Mouse (Mus musculus): ENCODE measurements around the gene Prr18. TPM values are rescaled to one million over a fixed set of nuclear protein-coding genes. Genes with fewer than 3 reads are reported as not detected.

Prr18 gene
- total and polyA plus RNA-seq, 2 experiments from 2014 or later = not detected

DNA sequence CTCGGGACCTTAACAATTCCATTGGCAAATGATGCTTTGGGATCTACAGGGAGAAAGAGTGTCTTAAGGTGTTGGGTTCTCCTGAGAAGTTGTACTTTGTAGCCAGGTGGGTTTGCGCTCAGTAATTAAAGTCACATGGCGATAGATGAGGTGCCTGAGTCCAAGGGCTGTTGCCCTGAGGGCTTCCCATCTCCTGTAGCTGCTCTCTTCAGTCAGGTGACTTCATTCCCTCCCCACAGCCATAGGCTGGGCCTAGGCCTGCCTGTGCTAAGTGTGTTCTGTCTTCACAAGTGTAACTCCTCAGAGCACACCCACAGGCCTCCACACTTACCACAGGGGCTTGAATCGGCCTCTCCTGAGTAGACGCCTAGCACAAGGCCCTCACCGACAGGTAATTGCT is 20.2 kb downstream of the Prr18 start:
- Histone ChIP-seq H3K27me3 (ENCODE audit: control insufficient read depth, insufficient read depth, low read length) (peaks cover 4% of the 10 kb centered on the region; the same call in 1 of the 2 replicates), H3K9ac (replicated peaks; ENCODE audit: low read depth, low read length) (no peak overlapping the region), H3K9me3 (replicated peaks; ENCODE audit: control insufficient read depth, low read length) (no peaks in the 10 kb centered on the region), H3K4me1 (ENCODE audit: control insufficient read depth, insufficient read depth) (no peaks in the 10 kb centered on the region), H3K27ac (ENCODE audit: low read depth) (no peak overlapping the region), H3K4me2 (ENCODE audit: low read depth, low read length) (no peak overlapping the region), H3K4me3 (ENCODE audit: low read depth, low read length) (no peak overlapping the region), H3K36me3 (replicated peaks; ENCODE audit: control insufficient read depth, insufficient read depth, low read length) (no peaks in the 10 kb centered on the region)
- DNase-seq (ENCODE audit: low spot score) (no peak), ATAC-seq (ENCODE audit: insufficient read depth, low read depth) (no peak)
- 78% methylated on average over 6 of the region's 6 CpGs for WGBS
- no peak for TF ChIP-seq CTCF (IDR thresholded peaks at IDR 0.05; ENCODE audit: low read depth)
- no peak for TF ChIP-seq EP300 (IDR thresholded peaks at IDR 0.05; ENCODE audit: low read depth)

DNA sequence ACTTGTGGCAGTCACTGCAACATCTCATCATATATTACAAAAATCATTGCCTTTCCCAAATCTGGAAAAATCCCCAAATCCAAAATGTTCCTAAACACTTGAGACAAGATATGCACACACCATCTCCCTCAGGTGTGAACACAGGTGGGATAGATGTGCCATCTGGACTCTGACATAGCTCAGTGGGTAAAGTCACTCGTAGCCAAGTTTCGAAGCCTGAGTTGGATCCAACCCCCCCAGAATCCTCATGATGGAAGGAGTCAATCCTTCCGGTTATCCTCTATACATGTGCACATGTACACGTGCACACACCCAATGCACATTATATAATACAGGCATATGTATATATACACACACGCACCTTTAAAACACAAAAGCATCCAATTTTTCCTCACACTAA is 23.6 kb downstream of the Prr18 start:
- Histone ChIP-seq H3K9ac (replicated peaks; ENCODE audit: low read depth, low read length) (no peak overlapping the region), H3K4me1 (ENCODE audit: control insufficient read depth, insufficient read depth) (no peaks in the 10 kb centered on the region), H3K27ac (ENCODE audit: low read depth) (no peak overlapping the region), H3K4me3 (ENCODE audit: low read depth, low read length) (no peak overlapping the region), H3K27me3 (ENCODE audit: control insufficient read depth, insufficient read depth, low read length) (peaks cover 12% of the 10 kb centered on the region), H3K36me3 (replicated peaks; ENCODE audit: control insufficient read depth, insufficient read depth, low read length) (no peaks in the 10 kb centered on the region), H3K4me2 (ENCODE audit: low read depth, low read length) (no peak overlapping the region), H3K9me3 (replicated peaks; ENCODE audit: control insufficient read depth, low read length) (no peaks in the 10 kb centered on the region)
- no peak for DNase-seq (ENCODE audit: low spot score)
- TF ChIP-seq EP300 (IDR thresholded peaks at IDR 0.05; ENCODE audit: low read depth) (no peak), CTCF (IDR thresholded peaks at IDR 0.05; ENCODE audit: low read depth) (no peak)
- no peak for ATAC-seq (ENCODE audit: insufficient read depth, low read depth)
- 85% methylated on average over 5 of the region's 5 CpGs for WGBS

DNA sequence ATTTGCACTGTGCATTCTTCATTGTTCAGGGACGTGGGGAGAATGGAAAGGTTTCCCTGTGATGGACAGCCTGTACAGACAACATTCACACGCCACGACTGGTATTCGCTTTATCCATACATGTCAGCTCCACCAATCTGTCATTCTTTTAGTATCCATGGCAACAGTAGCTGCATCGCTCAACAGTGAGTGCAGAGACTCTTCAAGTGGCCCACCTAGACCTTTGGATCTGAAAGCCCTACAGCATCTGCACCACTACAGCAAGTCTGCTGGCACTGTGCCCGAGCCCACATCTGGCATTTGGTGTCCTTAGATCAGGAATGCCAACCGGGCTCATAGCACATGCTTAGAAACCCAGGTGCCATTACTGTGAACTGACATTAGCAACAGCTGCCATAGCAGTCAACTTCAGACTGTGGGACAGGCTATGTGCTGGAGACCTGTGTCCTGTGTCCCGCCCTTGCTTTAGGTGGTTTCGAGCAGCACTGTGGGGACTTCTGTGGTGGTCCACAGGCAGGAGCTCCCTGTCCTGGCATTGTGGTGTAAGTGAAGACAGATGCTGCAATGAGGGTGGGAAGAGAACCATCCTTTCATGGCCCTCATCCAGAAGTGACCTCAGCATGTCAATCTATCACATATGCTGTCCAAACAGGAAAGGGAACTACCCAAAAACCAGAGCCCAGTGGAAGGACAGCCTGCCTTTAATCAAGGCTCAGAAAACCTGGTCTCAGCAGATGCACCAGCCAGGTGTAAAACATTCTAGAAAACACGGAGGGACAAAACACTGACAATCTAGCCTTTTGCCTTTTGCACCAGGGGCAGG is 24.2 kb downstream of the Prr18 start:
- no peak for DNase-seq (ENCODE audit: low spot score)
- no peak overlapping the region for H3K4me3 ChIP-seq (ENCODE audit: low read depth, low read length)
- no peaks in the 10 kb centered on the region for H3K36me3 ChIP-seq (replicated peaks; ENCODE audit: control insufficient read depth, insufficient read depth, low read length)
- no peak for ATAC-seq (ENCODE audit: insufficient read depth, low read depth)
- H3K9me3 ChIP-seq (replicated peaks; ENCODE audit: control insufficient read depth, low read length) = no peaks in the 10 kb centered on the region
- H3K27ac ChIP-seq (ENCODE audit: low read depth) = no peak overlapping the region
- H3K27me3 ChIP-seq (ENCODE audit: control insufficient read depth, insufficient read depth, low read length) = peaks cover 12% of the 10 kb centered on the region
- 69% methylated on average over 10 of the region's 10 CpGs for WGBS
- H3K9ac ChIP-seq (replicated peaks; ENCODE audit: low read depth, low read length) = no peak overlapping the region
- TF ChIP-seq CTCF (IDR thresholded peaks at IDR 0.05; ENCODE audit: low read depth) (no peak), EP300 (IDR thresholded peaks at IDR 0.05; ENCODE audit: low read depth) (no peak)
- no peaks in the 10 kb centered on the region for H3K4me1 ChIP-seq (ENCODE audit: control insufficient read depth, insufficient read depth)
- H3K4me2 ChIP-seq (ENCODE audit: low read depth, low read length) = no peak overlapping the region

DNA sequence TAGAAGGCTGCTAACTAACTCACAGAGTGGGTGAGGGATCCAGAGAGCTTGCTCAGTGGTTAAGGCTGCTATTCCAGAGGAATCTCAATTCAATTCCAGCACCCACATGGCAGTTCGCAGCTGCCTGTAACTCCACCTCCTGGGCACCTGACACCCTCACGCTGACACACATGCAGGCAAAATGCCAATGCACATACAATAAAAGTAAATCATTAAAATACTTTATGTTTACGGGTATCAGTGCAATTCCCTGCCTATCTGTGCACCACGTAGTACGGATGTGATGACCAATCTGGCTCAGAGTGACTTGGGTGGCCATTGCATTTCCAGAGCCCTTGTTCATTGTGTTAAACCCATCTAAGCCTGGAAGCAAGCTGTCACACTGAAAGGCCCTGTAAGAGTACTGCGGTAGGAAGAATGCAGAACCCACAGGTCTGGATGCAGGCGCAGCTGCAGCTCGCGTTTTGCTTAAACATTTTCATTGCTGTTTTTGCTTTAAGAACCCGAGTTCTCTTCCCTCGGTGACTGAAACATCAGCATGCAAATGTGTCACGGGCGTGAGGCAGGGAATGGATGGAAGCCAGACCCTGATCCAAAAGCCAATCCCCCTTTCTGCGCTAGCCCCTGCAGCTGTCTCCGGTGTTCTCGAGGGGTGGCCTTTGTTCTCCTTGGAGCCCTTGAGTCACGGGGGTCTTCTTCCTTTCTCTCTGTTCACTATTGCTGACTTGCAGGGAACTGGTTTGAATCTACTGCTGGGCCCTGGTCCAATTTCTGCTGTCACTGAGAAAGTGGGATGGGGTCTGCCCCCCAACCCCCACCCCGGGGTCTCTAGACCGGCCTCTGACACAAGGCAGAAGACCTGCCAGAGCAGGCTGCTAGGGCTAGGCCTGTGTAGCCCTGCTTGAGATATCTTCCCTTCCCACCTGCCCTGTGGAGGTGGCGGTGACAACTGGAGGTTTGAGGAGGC is 30.5 kb downstream of the Prr18 start:
- TF ChIP-seq EP300 (IDR thresholded peaks at IDR 0.05; ENCODE audit: low read depth) = no peak
- no peak for TF ChIP-seq CTCF (IDR thresholded peaks at IDR 0.05; ENCODE audit: low read depth)
- DNase-seq (ENCODE audit: low spot score) = no peak
- H3K9me3 ChIP-seq (replicated peaks; ENCODE audit: control insufficient read depth, low read length) = no peaks in the 10 kb centered on the region
- peaks cover 5% of the 10 kb centered on the region for H3K27me3 ChIP-seq (ENCODE audit: control insufficient read depth, insufficient read depth, low read length)
- ATAC-seq (ENCODE audit: insufficient read depth, low read depth) = no peak
- H3K9ac ChIP-seq (replicated peaks; ENCODE audit: low read depth, low read length) = no peak overlapping the region
- no peak overlapping the region for H3K4me2 ChIP-seq (ENCODE audit: low read depth, low read length)
- H3K4me1 ChIP-seq (ENCODE audit: control insufficient read depth, insufficient read depth) = 0 out of 2 replicates have a peak, but pooled peaks cover 10% of the 10 kb centered on the region
- H3K4me3 ChIP-seq (ENCODE audit: low read depth, low read length) = no peak overlapping the region
- WGBS = 26% methylated on average over 20 of the region's 20 CpGs
- no peak overlapping the region for H3K27ac ChIP-seq (ENCODE audit: low read depth)
- no peaks in the 10 kb centered on the region for H3K36me3 ChIP-seq (replicated peaks; ENCODE audit: control insufficient read depth, insufficient read depth, low read length)

DNA sequence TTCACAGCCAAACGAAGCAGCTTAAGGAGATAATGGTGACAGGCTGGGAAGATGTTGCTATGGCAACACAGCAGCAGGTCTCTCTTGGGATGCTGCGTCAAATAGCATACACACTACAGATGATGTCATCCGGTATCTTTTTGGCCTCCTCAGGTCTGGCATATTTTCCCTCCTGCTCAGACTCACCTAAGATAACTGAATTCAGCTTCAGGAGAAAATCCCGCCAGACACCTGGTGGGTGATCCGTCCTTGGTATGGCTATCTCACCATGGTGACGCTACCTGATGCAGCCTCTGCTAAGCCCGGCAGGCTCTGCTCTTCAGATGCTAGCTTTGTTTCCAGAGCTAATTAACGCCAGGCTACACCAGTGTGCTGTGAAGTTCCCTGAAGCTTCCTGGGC is 31.3 kb downstream of the Prr18 start:
- no peaks in the 10 kb centered on the region; the same call in 1 of the 2 replicates for H3K27me3 ChIP-seq (ENCODE audit: control insufficient read depth, insufficient read depth, low read length)
- H3K9me3 ChIP-seq (replicated peaks; ENCODE audit: control insufficient read depth, low read length) = no peaks in the 10 kb centered on the region
- no peak for TF ChIP-seq EP300 (IDR thresholded peaks at IDR 0.05; ENCODE audit: low read depth)
- no peak for TF ChIP-seq CTCF (IDR thresholded peaks at IDR 0.05; ENCODE audit: low read depth)
- no peaks in the 10 kb centered on the region for H3K36me3 ChIP-seq (replicated peaks; ENCODE audit: control insufficient read depth, insufficient read depth, low read length)
- 26% methylated on average over 8 of the region's 8 CpGs for WGBS
- no peak overlapping the region for H3K9ac ChIP-seq (replicated peaks; ENCODE audit: low read depth, low read length)
- H3K4me2 ChIP-seq (ENCODE audit: low read depth, low read length) = no peak overlapping the region
- H3K4me1 ChIP-seq (ENCODE audit: control insufficient read depth, insufficient read depth) = 0 out of 2 replicates have a peak, but pooled peaks cover 10% of the 10 kb centered on the region
- no peak overlapping the region for H3K27ac ChIP-seq (ENCODE audit: low read depth)
- no peak overlapping the region for H3K4me3 ChIP-seq (ENCODE audit: low read depth, low read length)
- ATAC-seq (ENCODE audit: insufficient read depth, low read depth) = no peak
- no peak for DNase-seq (ENCODE audit: low spot score)

Data from heart, postnatal 0 days (tissue).